Mouse (Mus musculus): Measurements from ENCODE around the gene Olfr766-ps1. TPM values are rescaled to one million over a fixed set of nuclear protein-coding genes. Genes with fewer than 3 reads are reported as not detected.
"Not testable (repeated sequence)": the region's sequence is repeated elsewhere in the genome, so short reads cannot be mapped to it uniquely, and the experiment has no call there.

The Olfr766-ps1 gene
- not detected in 2 replicates for polyA plus RNA-seq (2014; fragmentation: Nextera tagmentation; extraction: Ambion mirVana)

GRCm38 (mm10) chr10:129068877-129069276, at the start of gene Olfr766-ps1:
Olfr766-ps1 (minus strand) TSS chr10:129068977.
- no peak for ATAC-seq (replicated peaks; ENCODE audit: insufficient number of reproducible peaks, low FRiP score, low TSS enrichment)

DNA sequence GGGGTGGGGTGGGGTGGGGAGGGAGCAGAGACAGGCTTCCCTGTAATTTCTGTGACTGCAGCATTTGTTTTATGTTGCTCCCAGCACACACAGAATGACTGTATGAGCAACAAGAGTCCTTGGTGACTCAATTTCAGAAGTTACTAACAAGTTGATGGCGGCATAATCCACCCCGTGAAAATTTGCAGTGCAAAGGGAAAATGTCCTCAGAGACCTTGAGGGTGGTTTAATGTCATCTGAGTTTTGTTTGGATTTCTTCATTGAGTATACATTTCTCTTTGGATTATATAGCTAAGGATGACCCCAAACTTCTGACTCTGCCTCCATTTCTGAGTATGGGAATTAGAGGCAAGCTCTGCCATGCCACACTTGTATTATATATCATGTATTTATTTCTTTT, 49.0 kb upstream of the Olfr766-ps1 start, which contains the start of gene Olfr769:
Olfr769 (minus strand) TSS at position 101 of the 400 bp plus-strand sequence.
- H3K9me3 ChIP-seq (replicated peaks; ENCODE audit: control insufficient read depth, low read length), result 0 out of 2 replicates have a peak, but pooled peaks cover 2% of the 10 kb centered on the region
- no peak within 1 kb of the TSS for H3K4me2 ChIP-seq
- H3K36me3 ChIP-seq (ENCODE audit: control insufficient read depth, insufficient read depth, low read length), result no peaks in the 10 kb centered on the region
- no peak within 1 kb of the TSS for H3K4me3 ChIP-seq (ENCODE audit: low read depth, low read length)
- no peak within 1 kb of the TSS for H3K27ac ChIP-seq (ENCODE audit: low read depth, low read length)
- no peak within 1 kb of the TSS for H3K9ac ChIP-seq (ENCODE audit: low read depth, low read length)
- H3K4me1 ChIP-seq (ENCODE audit: control insufficient read depth, insufficient read depth, low read length), result no peaks in the 10 kb centered on the region
- WGBS (ENCODE audit: insufficient replicate concordance), result 83% methylated on average over 2 of the region's 2 CpGs
- ATAC-seq (replicated peaks; ENCODE audit: insufficient number of reproducible peaks, low FRiP score, low TSS enrichment), result no peak
- H3K27me3 ChIP-seq (ENCODE audit: control insufficient read depth, insufficient read depth, low read length), result no peaks in the 10 kb centered on the region

More at GRCm38 (mm10) chr10:129068877-129069276, at the start of gene Olfr766-ps1:
- 75% methylated on average over 2 of the region's 2 CpGs for WGBS (ENCODE audit: insufficient replicate concordance)
- Histone ChIP-seq H3K27me3 (ENCODE audit: control insufficient read depth, insufficient read depth, low read length) (no peaks in the 10 kb centered on the region), H3K9me3 (replicated peaks; ENCODE audit: control insufficient read depth, low read length) (no peaks in the 10 kb centered on the region), H3K36me3 (ENCODE audit: control insufficient read depth, insufficient read depth, low read length) (no peaks in the 10 kb centered on the region), H3K27ac (ENCODE audit: low read depth, low read length) (no peak within 1 kb of the TSS), H3K4me3 (ENCODE audit: low read depth, low read length) (no peak within 1 kb of the TSS), H3K9ac (ENCODE audit: low read depth, low read length) (no peak within 1 kb of the TSS), H3K4me1 (ENCODE audit: control insufficient read depth, insufficient read depth, low read length) (no peaks in the 10 kb centered on the region), H3K4me2 (no peak within 1 kb of the TSS)

DNA sequence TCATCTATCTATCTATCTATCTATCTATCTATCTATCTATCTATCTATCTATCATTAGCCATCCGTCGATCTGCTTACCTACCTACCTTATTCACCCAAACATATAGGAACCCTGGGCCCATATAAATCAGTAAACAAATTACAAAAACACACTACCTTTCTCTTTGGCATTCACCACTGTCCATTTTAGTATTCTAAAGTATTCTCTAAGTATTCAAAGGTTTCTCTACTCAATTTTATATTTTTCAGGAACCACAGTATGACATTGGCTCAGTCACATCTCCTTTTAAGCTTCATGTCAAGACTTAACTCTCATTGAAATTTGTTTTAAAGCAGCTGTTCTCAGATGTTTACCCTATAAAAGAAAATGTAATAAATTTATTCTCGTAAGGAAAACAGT, 46.4 kb upstream of the Olfr766-ps1 start:
- Histone ChIP-seq H3K4me2 (no peak overlapping the region), H3K9me3 (replicated peaks; ENCODE audit: control insufficient read depth, low read length) (no peaks in the 10 kb centered on the region; the same call in none of the 2 replicates), H3K36me3 (ENCODE audit: control insufficient read depth, insufficient read depth, low read length) (no peaks in the 10 kb centered on the region), H3K4me3 (ENCODE audit: low read depth, low read length) (no peak overlapping the region), H3K27ac (ENCODE audit: low read depth, low read length) (no peak overlapping the region), H3K9ac (ENCODE audit: low read depth, low read length) (no peak overlapping the region), H3K27me3 (ENCODE audit: control insufficient read depth, insufficient read depth, low read length) (no peaks in the 10 kb centered on the region), H3K4me1 (ENCODE audit: control insufficient read depth, insufficient read depth, low read length) (no peaks in the 10 kb centered on the region)
- WGBS (ENCODE audit: insufficient replicate concordance), result 89% methylated on average over 3 of the region's 3 CpGs
- no peak for ATAC-seq (replicated peaks; ENCODE audit: insufficient number of reproducible peaks, low FRiP score, low TSS enrichment)

- 40% methylated on average over 3 of the region's 3 CpGs for WGBS (ENCODE audit: insufficient replicate concordance)
- no peak overlapping the region for H3K4me2 ChIP-seq
- no peak overlapping the region for H3K4me3 ChIP-seq (ENCODE audit: low read depth, low read length)
Observed at GRCm38 (mm10) chr10:129101231-129101630, 32.5 kb upstream of the Olfr766-ps1 start.

GRCm38 (mm10) chr10:129099275-129099674, 30.5 kb upstream of the Olfr766-ps1 start, which contains the start of gene Olfr768:
Olfr768 (minus strand) TSS chr10:129099375.
- Histone ChIP-seq H3K9me3 (replicated peaks; ENCODE audit: control insufficient read depth, low read length) (no peaks in the 10 kb centered on the region), H3K4me1 (ENCODE audit: control insufficient read depth, insufficient read depth, low read length) (no peaks in the 10 kb centered on the region)
- ATAC-seq (replicated peaks; ENCODE audit: insufficient number of reproducible peaks, low FRiP score, low TSS enrichment), result no peak

More at GRCm38 (mm10) chr10:129101231-129101630, 32.5 kb upstream of the Olfr766-ps1 start:
- Histone ChIP-seq H3K27me3 (ENCODE audit: control insufficient read depth, insufficient read depth, low read length) (no peaks in the 10 kb centered on the region), H3K9me3 (replicated peaks; ENCODE audit: control insufficient read depth, low read length) (no peaks in the 10 kb centered on the region), H3K36me3 (ENCODE audit: control insufficient read depth, insufficient read depth, low read length) (no peaks in the 10 kb centered on the region), H3K9ac (ENCODE audit: low read depth, low read length) (no peak overlapping the region), H3K4me1 (ENCODE audit: control insufficient read depth, insufficient read depth, low read length) (no peaks in the 10 kb centered on the region), H3K27ac (ENCODE audit: low read depth, low read length) (no peak overlapping the region)
- ATAC-seq (replicated peaks; ENCODE audit: insufficient number of reproducible peaks, low FRiP score, low TSS enrichment), result no peak

DNA sequence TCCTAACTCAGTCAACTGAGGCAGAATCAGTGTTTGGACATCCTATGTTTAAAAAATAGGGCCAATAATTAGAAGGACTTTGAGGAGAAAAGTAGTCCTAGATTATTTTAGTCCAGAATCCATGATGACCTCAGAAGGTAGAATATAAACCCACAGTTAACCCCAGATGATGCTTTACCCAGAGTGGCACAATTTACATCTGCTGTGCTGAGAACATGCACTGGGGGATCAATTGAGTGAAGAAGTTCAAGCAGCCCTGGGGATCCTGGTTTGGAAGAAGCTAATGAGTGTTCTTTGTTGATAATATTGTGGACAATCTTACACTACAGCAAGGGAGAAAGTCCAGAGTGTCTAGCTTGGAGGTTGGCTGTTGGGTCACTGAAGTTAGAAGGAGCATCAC, 14.0 kb upstream of the Olfr766-ps1 start, which contains the start of gene Olfr767:
Olfr767 (minus strand) TSS at position 101 of the 400 bp plus-strand sequence.
- ATAC-seq (replicated peaks; ENCODE audit: insufficient number of reproducible peaks, low FRiP score, low TSS enrichment); H3K36me3 ChIP-seq (ENCODE audit: control insufficient read depth, insufficient read depth, low read length); H3K4me3 ChIP-seq (ENCODE audit: low read depth, low read length); H3K27me3 ChIP-seq (ENCODE audit: control insufficient read depth, insufficient read depth, low read length); H3K9me3 ChIP-seq (replicated peaks; ENCODE audit: control insufficient read depth, low read length); H3K9ac ChIP-seq (ENCODE audit: low read depth, low read length); H3K27ac ChIP-seq (ENCODE audit: low read depth, low read length); H3K4me1 ChIP-seq (ENCODE audit: control insufficient read depth, insufficient read depth, low read length); H3K4me2 ChIP-seq: not testable (repeated sequence)

More at GRCm38 (mm10) chr10:129099275-129099674, 30.5 kb upstream of the Olfr766-ps1 start, which contains the start of gene Olfr768:
- H3K36me3 ChIP-seq (ENCODE audit: control insufficient read depth, insufficient read depth, low read length), result no peaks in the 10 kb centered on the region
- 76% methylated on average over 1 of the region's 1 CpGs for WGBS (ENCODE audit: insufficient replicate concordance)
- no peaks in the 10 kb centered on the region for H3K27me3 ChIP-seq (ENCODE audit: control insufficient read depth, insufficient read depth, low read length)
- H3K27ac ChIP-seq (ENCODE audit: low read depth, low read length), result no peak within 1 kb of the TSS
- no peak within 1 kb of the TSS for H3K4me3 ChIP-seq (ENCODE audit: low read depth, low read length)
- H3K9ac ChIP-seq (ENCODE audit: low read depth, low read length), result no peak within 1 kb of the TSS
- H3K4me2 ChIP-seq, result no peak within 1 kb of the TSS

GRCm38 (mm10) chr10:129049898-129050297, 18.9 kb downstream of the Olfr766-ps1 start, which contains the start of gene Olfr765:
Olfr765 (minus strand) TSS chr10:129049998.
- not testable (repeated sequence) for H3K4me3 ChIP-seq (ENCODE audit: low read depth, low read length); H3K4me1 ChIP-seq (ENCODE audit: control insufficient read depth, insufficient read depth, low read length); ATAC-seq (replicated peaks; ENCODE audit: insufficient number of reproducible peaks, low FRiP score, low TSS enrichment); H3K27ac ChIP-seq (ENCODE audit: low read depth, low read length); H3K27me3 ChIP-seq (ENCODE audit: control insufficient read depth, insufficient read depth, low read length); H3K9me3 ChIP-seq (replicated peaks; ENCODE audit: control insufficient read depth, low read length); H3K9ac ChIP-seq (ENCODE audit: low read depth, low read length); H3K36me3 ChIP-seq (ENCODE audit: control insufficient read depth, insufficient read depth, low read length); H3K4me2 ChIP-seq

- Histone ChIP-seq H3K27ac (ENCODE audit: low read depth, low read length) (no peak within 1 kb of the TSS), H3K4me3 (ENCODE audit: low read depth, low read length) (no peak within 1 kb of the TSS), H3K9ac (ENCODE audit: low read depth, low read length) (no peak within 1 kb of the TSS), H3K4me2 (no peak within 1 kb of the TSS), H3K9me3 (replicated peaks; ENCODE audit: control insufficient read depth, low read length) (no peaks in the 10 kb centered on the region), H3K36me3 (ENCODE audit: control insufficient read depth, insufficient read depth, low read length) (no peaks in the 10 kb centered on the region), H3K4me1 (ENCODE audit: control insufficient read depth, insufficient read depth, low read length) (no peaks in the 10 kb centered on the region), H3K27me3 (ENCODE audit: control insufficient read depth, insufficient read depth, low read length) (no peaks in the 10 kb centered on the region)
- WGBS (ENCODE audit: insufficient replicate concordance), result 71% methylated on average over 3 of the region's 3 CpGs
- ATAC-seq (replicated peaks; ENCODE audit: insufficient number of reproducible peaks, low FRiP score, low TSS enrichment), result no peak
Observed at GRCm38 (mm10) chr10:129039796-129040195, 29.0 kb downstream of the Olfr766-ps1 start, which contains the start of gene Olfr764-ps1. Olfr764-ps1 (minus strand) TSS chr10:129039896.

GRCm38 (mm10) chr10:129028343-129028742, 40.4 kb downstream of the Olfr766-ps1 start:
- H3K27ac ChIP-seq (ENCODE audit: low read depth, low read length), result no peak overlapping the region
- 67% methylated on average over 2 of the region's 2 CpGs for WGBS (ENCODE audit: insufficient replicate concordance)
- no peaks in the 10 kb centered on the region for H3K27me3 ChIP-seq (ENCODE audit: control insufficient read depth, insufficient read depth, low read length)

More at GRCm38 (mm10) chr10:129028343-129028742, 40.4 kb downstream of the Olfr766-ps1 start:
- H3K4me1 ChIP-seq (ENCODE audit: control insufficient read depth, insufficient read depth, low read length), result no peaks in the 10 kb centered on the region
- no peaks in the 10 kb centered on the region for H3K9me3 ChIP-seq (replicated peaks; ENCODE audit: control insufficient read depth, low read length)
- H3K4me2 ChIP-seq, result no peak overlapping the region
- ATAC-seq (replicated peaks; ENCODE audit: insufficient number of reproducible peaks, low FRiP score, low TSS enrichment), result no peak
- H3K4me3 ChIP-seq (ENCODE audit: low read depth, low read length), result no peak overlapping the region
- H3K36me3 ChIP-seq (ENCODE audit: control insufficient read depth, insufficient read depth, low read length), result no peaks in the 10 kb centered on the region
- H3K9ac ChIP-seq (ENCODE audit: low read depth, low read length), result no peak overlapping the region

Measured in heart, embryonic 11.5 days (tissue).